Mouse (Mus musculus) kidney, adult 18-20 months (tissue): ENCODE data around the gene Olfr344.

Experiments used
- DNase-seq: peaks from one replicate; pipeline ENCODE4 v3.0.0; 2021

The Olfr344 gene

DNA sequence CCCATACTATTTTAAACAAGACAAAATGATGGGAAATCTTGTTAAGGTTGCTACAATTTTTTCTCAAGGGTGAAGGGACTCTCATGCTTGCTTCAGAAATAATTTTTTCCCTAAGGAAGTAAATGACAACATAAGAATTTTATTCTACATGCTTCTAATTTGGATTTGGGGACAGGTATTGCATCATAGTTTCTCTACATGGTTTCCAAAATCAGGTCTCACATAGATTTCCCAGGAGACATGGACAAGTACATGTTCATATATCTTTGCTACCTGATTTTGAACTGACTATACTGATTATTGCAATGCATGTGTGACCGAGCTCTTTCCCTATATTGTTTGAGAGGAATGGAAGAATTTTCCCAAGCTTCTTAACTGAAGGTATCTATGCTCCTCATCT lies at the start of gene Olfr344:
Gene Olfr344 (plus strand): TSS at position 301 of the 400 bp plus-strand sequence.
- DNase-seq: no peak

- no peak for DNase-seq
Observed at GRCm38 (mm10) chr2:36524698-36525097, 41.8 kb upstream of the Olfr344 start, which contains the start of gene Olfr342. Gene Olfr342, plus strand, starts transcription at chr2:36524998.

GRCm38 (mm10) chr2:36565156-36565555 lies 1.3 kb upstream of the Olfr344 start:
- no peak for DNase-seq

DNA sequence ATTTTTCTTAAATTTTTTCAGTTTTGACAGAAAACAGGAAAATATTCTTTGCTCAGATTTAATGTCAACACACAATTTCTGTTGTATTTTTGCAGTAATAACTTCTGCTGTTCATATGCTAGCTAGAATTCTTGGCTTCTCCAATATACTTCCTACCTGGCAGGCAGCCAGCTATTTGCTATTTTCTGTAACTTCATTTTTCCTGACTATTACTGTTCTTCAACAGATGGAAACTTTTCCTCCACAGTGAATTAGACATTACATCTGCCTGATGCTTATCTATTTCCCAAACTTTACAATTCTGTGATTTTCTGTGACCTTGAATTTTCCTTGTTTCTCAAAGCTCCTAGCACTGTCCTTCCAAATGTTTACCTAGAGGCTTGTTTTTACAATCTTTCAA lies 560 bp downstream of the Olfr344 start:
- no peak for DNase-seq

GRCm38 (mm10) chr2:36567845-36568244 lies 1.4 kb downstream of the Olfr344 start:
- DNase-seq: no peak
